Mouse (Mus musculus) midbrain, postnatal 0 days (tissue): ENCODE results near the gene Jtb. TPM values are rescaled to one million over a fixed set of nuclear protein-coding genes. Genes with fewer than 3 reads are reported as not detected.
A peak's percentile ranks its signal among the peaks of the same experiment; 100 is the strongest.

Experiments
- ATAC-seq: fragments of 200-750 bp; cut with Nextera tagmentation; 2 replicates; pipeline ENCODE4 v1.8.0; 2017; ENCODE audit warnings: moderate number of reproducible peaks, mild to moderate bottlenecking, moderate TSS enrichment, moderate library complexity; ENCODE audit not compliant: low FRiP score
- DNase-seq: peaks from one replicate; pipeline ENCODE4 v3.0.0-alpha.2; 2015; ENCODE audit warnings: low spot score
- H3K27ac ChIP-seq: fragments of 300-500 bp; sonication (generic); 2 replicates; pipeline ENCODE4 v1.5.1; 2014; ENCODE audit warnings: low read depth, mild to moderate bottlenecking, low read length, mixed read lengths
- H3K27me3 ChIP-seq: fragments of 300-500 bp; sonication (generic); 2 replicates; pipeline ENCODE4 v1.6.1; 2014; ENCODE audit warnings: low read length, control low read depth, mixed read lengths; ENCODE audit not compliant: insufficient read depth
- H3K36me3 ChIP-seq: fragments of 300-500 bp; sonication (generic); 2 replicates; pipeline ENCODE4 v1.6.1; 2014; ENCODE audit warnings: low read length, control low read depth, mixed read lengths; ENCODE audit not compliant: insufficient read depth
- H3K4me1 ChIP-seq: fragments of 300-500 bp; sonication (generic); 2 replicates; pipeline ENCODE4 v1.6.1; 2014; ENCODE audit warnings: mild to moderate bottlenecking, control low read depth, antibody characterized with exemption, low read length, mixed read lengths; ENCODE audit not compliant: insufficient read depth
- H3K4me2 ChIP-seq: fragments of 300-500 bp; sonication (generic); 2 replicates; pipeline ENCODE4 v1.6.1; 2014; ENCODE audit warnings: low read depth, mild to moderate bottlenecking, low read length, mixed read lengths; ENCODE audit not compliant: poor library complexity, severe bottlenecking
- H3K4me3 ChIP-seq: fragments of 300-500 bp; sonication (generic); 2 replicates; pipeline ENCODE4 v1.5.1; 2014; ENCODE audit warnings: low read depth, mild to moderate bottlenecking, low read length, moderate library complexity
- H3K9ac ChIP-seq: fragments of 300-500 bp; sonication (generic); replicated peaks from 2 replicates; pipeline ENCODE4 v1.6.1; 2014; ENCODE audit warnings: mild to moderate bottlenecking, low read length, moderate library complexity, mixed read lengths; ENCODE audit not compliant: poor library complexity, severe bottlenecking
- H3K9me3 ChIP-seq: fragments of 300-500 bp; sonication (generic); 2 replicates; pipeline ENCODE4 v1.6.1; 2016; ENCODE audit warnings: low read length, control low read depth
- CTCF ChIP-seq: IDR thresholded peaks from 2 replicates; pipeline ENCODE4 v1.5.1; 2016; ENCODE audit warnings: antibody characterized with exemption, mild to moderate bottlenecking
- WGBS: fragments of 180-500 bp; shearing (Covaris S2); extraction: QIAGEN DNeasy Blood & Tissue Kit; methylation state at CpG from one replicate; pipeline ENCODE4 v1.1.7; 2014; 5-methylcytosine and 5-hydroxymethylcytosine counted together
- polyA plus RNA-seq: library from polyadenylated mRNA; unstranded; fragments of >200 nt; fragmentation: Nextera tagmentation; extraction: Ambion mirVana; gene quantifications from 2 replicates; pipeline ENCODE4 v1.2.1, GENCODE M21; 2015
- total RNA-seq: library from RNA; depleted of rRNA; stranded (reverse); fragments of >200 nt; gene quantifications from 2 replicates; pipeline ENCODE4 v1.2.3, GENCODE M21; 2014

Jtb gene
- total and polyA plus RNA-seq, 2 experiments from 2014 or later = 39.1 to 123 TPM

DNA sequence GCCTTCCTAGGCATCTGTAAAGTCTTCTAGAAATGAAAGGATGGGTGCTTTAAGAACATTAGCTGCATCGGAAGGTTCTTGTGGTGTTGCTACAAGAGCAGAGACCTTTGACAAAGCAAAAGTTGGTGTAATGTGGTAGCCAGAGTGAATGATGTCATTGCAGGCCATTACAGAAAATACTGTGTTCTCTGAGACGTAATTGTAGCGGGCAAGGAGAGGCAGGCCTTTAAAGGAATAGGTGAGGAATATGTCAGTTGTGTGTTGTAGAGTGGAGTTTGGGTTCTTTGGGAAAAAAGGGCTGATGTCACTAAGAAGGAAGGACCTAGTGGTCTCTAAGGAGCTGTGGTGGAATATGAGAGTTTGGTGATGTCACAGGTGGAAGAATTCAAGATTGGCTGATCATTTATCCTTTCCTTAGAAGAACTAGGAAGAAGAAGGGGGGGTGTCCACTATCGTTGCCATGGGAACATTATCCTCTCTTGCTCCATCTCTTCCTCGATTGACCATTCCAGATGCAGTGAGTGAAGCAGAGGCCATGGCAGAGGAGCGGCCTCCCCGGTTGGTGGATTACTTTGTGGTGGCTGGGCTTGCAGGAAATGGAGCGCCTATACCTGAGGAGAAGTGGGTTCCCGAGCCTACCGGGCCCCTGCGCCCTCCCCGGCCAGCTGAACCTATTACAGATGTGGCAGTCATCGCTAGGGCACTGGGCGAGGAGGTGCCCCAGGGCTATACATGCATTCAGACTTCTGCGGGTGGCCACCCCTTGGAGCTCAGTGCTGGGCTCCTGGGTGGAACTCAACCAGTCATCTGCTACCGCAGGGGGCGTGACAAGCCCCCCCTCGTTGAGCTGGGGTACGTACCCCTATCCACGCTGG lies 35.7 kb downstream of the Jtb start:
- H3K9ac ChIP-seq = no peak overlapping the region

DNA sequence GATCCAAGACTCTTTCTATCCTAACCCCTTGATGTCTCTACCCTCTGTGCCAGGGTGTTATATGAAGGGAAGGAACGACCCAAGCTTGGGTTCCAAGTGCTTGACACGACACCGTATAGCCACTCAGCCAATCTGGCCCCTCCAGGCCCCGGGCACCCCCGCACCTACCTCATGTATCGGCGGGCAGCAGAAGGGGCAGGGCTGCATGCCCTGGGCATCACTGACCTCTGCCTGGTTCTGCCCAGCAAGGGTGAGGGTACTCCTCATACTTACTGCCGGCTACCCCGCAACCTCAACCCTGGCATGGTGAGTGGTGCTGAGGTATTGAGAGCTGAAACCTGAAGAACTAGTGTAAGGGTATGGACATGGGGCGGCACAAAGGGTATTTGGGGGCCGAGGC lies 36.8 kb downstream of the Jtb start:
- peaks cover 11% of the 10 kb centered on the region for H3K4me1 ChIP-seq
- ATAC-seq = no peak
- H3K9ac ChIP-seq = no peak overlapping the region
- no peak overlapping the region for H3K27ac ChIP-seq
- no peak overlapping the region for H3K4me3 ChIP-seq
- DNase-seq = no peak
- TF ChIP-seq CTCF = no peak
- no peak overlapping the region for H3K4me2 ChIP-seq
- no peaks in the 10 kb centered on the region for H3K27me3 ChIP-seq
- 96% methylated on average over 11 of the region's 11 CpGs for WGBS
- peaks cover 41% of the 10 kb centered on the region for H3K36me3 ChIP-seq
- no peaks in the 10 kb centered on the region for H3K9me3 ChIP-seq

More for the DNA sequence above, 35.7 kb downstream of the Jtb start:
- no peak overlapping the region for H3K27ac ChIP-seq
- no peak overlapping the region for H3K4me3 ChIP-seq
- no peak for DNase-seq
- peak overlapping the region; percentile 89; the same call in 1 of the 2 replicates for H3K4me2 ChIP-seq
- TF ChIP-seq CTCF = no peak
- WGBS = 87% methylated on average over 20 of the region's 20 CpGs
- H3K27me3 ChIP-seq = no peaks in the 10 kb centered on the region
- H3K36me3 ChIP-seq = peaks cover 43% of the 10 kb centered on the region
- H3K9me3 ChIP-seq = no peaks in the 10 kb centered on the region
- ATAC-seq = no peak
- H3K4me1 ChIP-seq = peaks cover 11% of the 10 kb centered on the region

DNA sequence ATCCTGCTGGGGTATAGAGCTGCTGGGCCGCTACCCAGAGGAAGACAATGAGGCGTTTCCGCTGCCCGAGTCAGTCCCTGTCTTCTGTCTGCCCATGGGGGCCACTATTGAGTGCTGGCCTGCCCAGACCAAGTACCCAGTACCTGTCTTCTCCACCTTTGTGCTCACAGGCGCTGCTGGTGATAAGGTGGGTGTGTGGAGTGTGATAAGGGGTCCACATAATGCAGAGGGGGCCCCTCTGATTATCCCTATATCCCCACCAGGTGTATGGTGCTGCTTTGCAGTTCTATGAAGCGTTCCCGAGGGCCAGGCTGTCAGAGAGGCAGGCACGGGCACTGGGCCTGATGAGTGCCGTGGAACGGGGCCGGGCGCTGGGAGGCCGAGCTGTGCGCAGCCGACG lies 37.6 kb downstream of the Jtb start:
- TF ChIP-seq CTCF = no peak
- Histone ChIP-seq H3K9ac (no peak overlapping the region), H3K4me3 (no peak overlapping the region), H3K27me3 (no peaks in the 10 kb centered on the region), H3K9me3 (no peaks in the 10 kb centered on the region), H3K4me1 (peaks cover 11% of the 10 kb centered on the region), H3K4me2 (no peak overlapping the region), H3K27ac (no peak overlapping the region), H3K36me3 (peaks cover 34% of the 10 kb centered on the region)
- ATAC-seq (no peak), DNase-seq (no peak)
- 88% methylated on average over 16 of the region's 16 CpGs for WGBS

DNA sequence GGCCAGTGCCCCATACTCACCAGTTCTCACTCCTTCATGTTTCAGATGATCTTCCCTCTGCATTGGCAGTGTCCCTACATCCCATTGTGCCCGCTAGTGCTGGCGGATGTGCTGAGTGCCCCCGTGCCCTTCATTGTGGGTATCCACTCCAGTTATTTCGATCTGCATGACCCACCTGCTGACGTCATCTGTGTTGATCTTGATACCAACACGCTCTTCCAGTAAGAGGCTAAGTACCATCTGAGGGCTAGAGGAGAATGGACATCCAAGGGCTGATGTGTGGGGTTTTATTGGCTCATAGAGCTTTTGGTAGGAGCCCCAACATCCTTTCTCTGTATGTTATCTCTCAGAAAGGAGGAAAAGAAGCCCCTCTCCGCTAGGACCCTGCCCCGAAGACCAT lies 39.4 kb downstream of the Jtb start:
- Histone ChIP-seq H3K9me3 (no peaks in the 10 kb centered on the region), H3K36me3 (peaks cover 42% of the 10 kb centered on the region), H3K4me1 (peaks cover 11% of the 10 kb centered on the region), H3K4me3 (no peak overlapping the region), H3K27ac (no peak overlapping the region), H3K4me2 (no peak overlapping the region), H3K9ac (no peak overlapping the region), H3K27me3 (no peaks in the 10 kb centered on the region)
- no peak for TF ChIP-seq CTCF
- no peak for DNase-seq
- ATAC-seq = no peak
- 95% methylated on average over 8 of the region's 8 CpGs for WGBS

DNA sequence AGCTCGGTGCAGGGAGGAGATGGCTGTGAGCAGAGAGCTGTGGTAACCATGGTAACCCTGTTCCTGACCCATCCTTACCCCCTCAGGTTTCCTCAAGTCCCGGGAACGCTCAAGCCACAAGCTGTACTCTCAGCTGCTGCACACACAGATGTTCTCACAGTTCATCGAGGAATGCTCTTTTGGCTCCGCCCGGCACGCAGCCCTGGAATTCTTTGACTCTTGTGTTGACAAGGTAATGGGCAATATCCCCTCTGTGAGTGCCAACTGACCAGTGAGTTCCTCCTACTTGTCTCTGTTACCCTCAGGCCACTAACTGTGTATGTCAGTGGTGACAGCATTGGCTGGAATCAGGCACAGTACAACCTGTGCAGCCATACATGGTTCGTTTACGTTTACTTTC lies 40.8 kb downstream of the Jtb start:
- H3K27me3 ChIP-seq = no peaks in the 10 kb centered on the region
- no peak overlapping the region for H3K27ac ChIP-seq
- no peak overlapping the region for H3K4me2 ChIP-seq
- 0 out of 2 replicates have a peak, but pooled peaks cover under 1% of the 10 kb centered on the region for H3K4me1 ChIP-seq
- no peak overlapping the region for H3K4me3 ChIP-seq
- 70% methylated on average over 9 of the region's 9 CpGs for WGBS
- TF ChIP-seq CTCF = no peak
- ATAC-seq = no peak
- no peak for DNase-seq
- no peaks in the 10 kb centered on the region for H3K9me3 ChIP-seq
- H3K9ac ChIP-seq = no peak overlapping the region
- H3K36me3 ChIP-seq = peaks cover 55% of the 10 kb centered on the region

DNA sequence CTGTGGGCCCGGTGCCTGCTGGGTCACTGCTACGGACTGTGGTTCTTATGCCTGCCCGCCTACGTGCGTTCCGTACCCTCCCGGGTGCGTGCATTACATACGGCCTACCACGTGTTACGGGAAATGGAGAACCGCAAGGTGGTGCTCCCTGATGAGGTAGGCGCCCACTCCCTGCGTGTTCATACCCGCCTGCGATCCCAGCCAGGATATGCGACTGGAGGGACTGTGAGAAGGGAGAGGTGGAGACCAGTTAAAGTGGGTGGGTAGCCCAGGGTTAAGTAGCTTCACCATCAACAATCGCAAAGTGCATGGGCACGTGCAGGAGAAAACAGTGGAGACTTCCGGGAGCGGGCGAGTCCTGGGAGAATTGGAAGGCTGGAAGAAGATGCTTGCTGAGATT lies 42.5 kb downstream of the Jtb start:
- H3K4me2 ChIP-seq = no peak overlapping the region
- H3K9me3 ChIP-seq = no peaks in the 10 kb centered on the region
- WGBS = 95% methylated on average over 22 of the region's 22 CpGs
- H3K27ac ChIP-seq = no peak overlapping the region
- H3K36me3 ChIP-seq = peaks cover 64% of the 10 kb centered on the region
- H3K27me3 ChIP-seq = no peaks in the 10 kb centered on the region
- no peak overlapping the region for H3K4me3 ChIP-seq
- ATAC-seq = no peak
- no peaks in the 10 kb centered on the region for H3K4me1 ChIP-seq
- no peak for TF ChIP-seq CTCF
- no peak overlapping the region for H3K9ac ChIP-seq
- no peak for DNase-seq
